ENCODE assay signal across 28 mouse cellular contexts in genomic region chr1:131489312-131489711, GRCm38 (mm10). TPM values are rescaled to one million over a fixed set of nuclear protein-coding genes. Genes with fewer than 3 reads are reported as not detected.
DNase-seq lines count a peak whose midpoint lies in the region; ATAC-seq and TF ChIP-seq lines count a peak whose summit lies in the region.
"Had no signal": no experiment of that assay in that cellular context is flagged by ENCODE, and none has a peak within 500 bp of the region (broad histone marks: within the 10 kb centered on the region; RNA-seq: fewer than 3 reads in every experiment).

No protein-coding gene starts in this region.

- no peaks in the 10 kb centered on the region for H3K36me3 ChIP-seq in heart, postnatal 0 days (replicated peaks; ENCODE audit: control insufficient read depth, insufficient read depth, low read length)
- H3K36me3 ChIP-seq in midbrain, embryonic 11.5 days (ENCODE audit: control insufficient read depth, insufficient read depth, low read length) = no peaks in the 10 kb centered on the region
- no peaks in the 10 kb centered on the region for H3K36me3 ChIP-seq in midbrain, embryonic 10.5 days
- H3K36me3 ChIP-seq: forebrain, embryonic 12.5 days; heart, embryonic 12.5 days; liver, embryonic 12.5 days; midbrain, embryonic 13.5 days; neural tube, embryonic 15.5 days; stomach, embryonic 15.5 days had no signal

- peaks cover 45% of the 10 kb centered on the region for H3K4me1 ChIP-seq in heart, postnatal 0 days (ENCODE audit: control insufficient read depth, insufficient read depth)
- H3K4me1 ChIP-seq in midbrain, embryonic 11.5 days (ENCODE audit: control insufficient read depth, insufficient read depth, low read length) = 0 out of 2 replicates have a peak, but pooled peaks cover 2% of the 10 kb centered on the region
- peaks cover 28% of the 10 kb centered on the region for H3K4me1 ChIP-seq in midbrain, embryonic 10.5 days

- no peak for TF ChIP-seq EP300 in heart, postnatal 0 days (IDR thresholded peaks at IDR 0.05; ENCODE audit: low read depth)

- H3K9ac ChIP-seq in heart, postnatal 0 days (replicated peaks; ENCODE audit: low read depth, low read length) = no peak overlapping the region
- no peak overlapping the region for H3K9ac ChIP-seq in midbrain, embryonic 11.5 days (ENCODE audit: low read length)
- H3K9ac ChIP-seq: forebrain, embryonic 12.5 days; heart, embryonic 12.5 days; liver, embryonic 12.5 days; liver, postnatal 0 days; midbrain, embryonic 13.5 days; neural tube, embryonic 15.5 days; stomach, embryonic 15.5 days had no signal

- intact Hi-C loops in heart, postnatal 36 days (cut with DNase I) = no loop called here

- peak; percentile 24 for DNase-seq in heart, postnatal 0 days (ENCODE audit: low spot score)
- no peak for DNase-seq in heart, postnatal 36 days
- DNase-seq in kidney, postnatal 25 days = peak; percentile 30 to 56
- DNase-seq in kidney, adult 18-20 months = no peak
- peak; percentile 31 for DNase-seq in midbrain, embryonic 11.5 days (ENCODE audit: low spot score, missing footprints)
- no peak for DNase-seq in midbrain, embryonic 10.5 days (ENCODE audit: low spot score)
- DNase-seq: adrenal gland, adult 2 months; adrenal gland, postnatal 36 days; B cell, adult 2 months; cerebellum, adult 18-20 months; cerebellum, postnatal 10 days; gastrocnemius, postnatal 14 days; heart, postnatal 14 days; liver, postnatal 0 days; lung, postnatal 36 days; retina, postnatal 1 day; right cerebral cortex, postnatal 14 days; thymus, postnatal 14 days had no signal

- H3K4me3 ChIP-seq in heart, postnatal 0 days (ENCODE audit: low read depth, low read length) = no peak overlapping the region
- H3K4me3 ChIP-seq in midbrain, embryonic 11.5 days (ENCODE audit: low read depth, low read length) = no peak overlapping the region
- no peak overlapping the region for H3K4me3 ChIP-seq in midbrain, embryonic 10.5 days
- H3K4me3 ChIP-seq: erythroblast, embryonic 14.5 days; forebrain, embryonic 12.5 days; heart, embryonic 12.5 days; liver, embryonic 12.5 days; midbrain, embryonic 13.5 days; neural tube, embryonic 15.5 days; stomach, embryonic 15.5 days had no signal

- 73% methylated on average over 3 of the region's 3 CpGs for WGBS in heart, postnatal 0 days
- 96% methylated on average over 3 of the region's 3 CpGs for WGBS in midbrain, embryonic 11.5 days
- 91% methylated on average over 3 of the region's 3 CpGs for WGBS in midbrain, embryonic 10.5 days

- no peaks in the 10 kb centered on the region for H3K27me3 ChIP-seq in heart, postnatal 0 days (ENCODE audit: control insufficient read depth, insufficient read depth, low read length)
- H3K27me3 ChIP-seq in midbrain, embryonic 11.5 days (ENCODE audit: control insufficient read depth, insufficient read depth, low read length) = no peaks in the 10 kb centered on the region
- H3K27me3 ChIP-seq in midbrain, embryonic 10.5 days (ENCODE audit: low read depth, poor library complexity, severe bottlenecking) = no peaks in the 10 kb centered on the region
- H3K27me3 ChIP-seq: forebrain, embryonic 12.5 days; heart, embryonic 12.5 days; liver, embryonic 12.5 days; midbrain, embryonic 13.5 days; neural tube, embryonic 15.5 days; stomach, embryonic 15.5 days had no signal

- no peaks in the 10 kb centered on the region for H3K9me3 ChIP-seq in heart, postnatal 0 days (replicated peaks; ENCODE audit: control insufficient read depth, low read length)
- H3K9me3 ChIP-seq in midbrain, embryonic 11.5 days (ENCODE audit: control insufficient read depth, low read length) = no peaks in the 10 kb centered on the region
- H3K9me3 ChIP-seq in midbrain, embryonic 10.5 days (replicated peaks) = no peaks in the 10 kb centered on the region
- H3K9me3 ChIP-seq: forebrain, embryonic 12.5 days; heart, embryonic 12.5 days; liver, embryonic 12.5 days; midbrain, embryonic 13.5 days; neural tube, embryonic 15.5 days; stomach, embryonic 15.5 days had no signal

- no peak for ATAC-seq in heart, postnatal 0 days (ENCODE audit: insufficient read depth, low read depth)
- ATAC-seq in midbrain, embryonic 11.5 days (ENCODE audit: low FRiP score) = no peak
- no peak for ATAC-seq in erythroid progenitor cell, adult 5-6 weeks (replicated peaks; ENCODE audit: low FRiP score, poor library complexity, severe bottlenecking)
- ATAC-seq: hindbrain, embryonic 16.5 days; liver, embryonic 12.5 days; liver, postnatal 0 days; midbrain, embryonic 13.5 days had no signal

- TF ChIP-seq CTCF in heart, postnatal 0 days (IDR thresholded peaks at IDR 0.05; ENCODE audit: low read depth) = no peak

- no peak overlapping the region for H3K4me2 ChIP-seq in heart, postnatal 0 days (ENCODE audit: low read depth, low read length)
- H3K4me2 ChIP-seq in midbrain, embryonic 11.5 days = no peak overlapping the region
- H3K4me2 ChIP-seq: forebrain, embryonic 12.5 days; heart, embryonic 12.5 days; liver, embryonic 12.5 days; midbrain, embryonic 13.5 days; neural tube, embryonic 15.5 days; stomach, embryonic 15.5 days had no signal

- H3K27ac ChIP-seq in heart, postnatal 0 days (ENCODE audit: low read depth) = no peak overlapping the region
- H3K27ac ChIP-seq in midbrain, embryonic 11.5 days (ENCODE audit: low read depth, low read length) = no peak overlapping the region
- H3K27ac ChIP-seq in midbrain, embryonic 10.5 days (replicated peaks) = no peak overlapping the region
- H3K27ac ChIP-seq: forebrain, embryonic 12.5 days; kidney, postnatal 0 days; liver, embryonic 12.5 days; midbrain, embryonic 13.5 days; neural tube, embryonic 15.5 days; stomach, embryonic 15.5 days had no signal

RNA-seq across cellular contexts. Expression of gene Srgap2, which starts 37.8 kb away (rescaled TPM):
- 18.1 and 29.7 TPM in 2 replicates for total RNA-seq in heart, postnatal 0 days (2014; rRNA removed; ENCODE audit: low replicate concordance)
- 5.9 and 6.4 TPM in 2 replicates for polyA plus RNA-seq in heart, postnatal 0 days (2015; fragmentation: Nextera tagmentation; extraction: Ambion mirVana)
- 10 to 100 TPM; 21.1 to 24.1 TPM for total RNA-seq in heart, postnatal 36 days (2021)
- 16.4 and 19.3 TPM in 2 replicates for polyA plus RNA-seq in midbrain, embryonic 11.5 days (2014; fragmentation: Nextera tagmentation; extraction: Ambion mirVana)
- polyA plus RNA-seq in midbrain, embryonic 10.5 days (2016; fragmentation: Nextera tagmentation; extraction: Ambion mirVana) = 16.9 and 18.7 TPM in 2 replicates
- total RNA-seq in erythroid progenitor cell, adult 5-6 weeks (2015; ENCODE audit: low replicate concordance) = 20.1 and 31.4 TPM in 2 replicates
- total RNA-seq in erythroid progenitor cell, adult 5-6 weeks (2017; ENCODE audit: low replicate concordance) = 22.8 and 31.3 TPM in 2 replicates

RNA-seq across cellular contexts. Expression of gene Fam72a, which starts 38.4 kb away (rescaled TPM):
- total RNA-seq in heart, postnatal 0 days (2014; rRNA removed; ENCODE audit: low replicate concordance) = not detected in 2 replicates
- polyA plus RNA-seq in heart, postnatal 0 days (2015; fragmentation: Nextera tagmentation; extraction: Ambion mirVana) = 1.1 and 1.6 TPM in 2 replicates
- under 1 TPM; 0.81 to 1.00 TPM for total RNA-seq in heart, postnatal 36 days (2021)
- 4.5 and 4.7 TPM in 2 replicates for polyA plus RNA-seq in midbrain, embryonic 11.5 days (2014; fragmentation: Nextera tagmentation; extraction: Ambion mirVana)
- polyA plus RNA-seq in midbrain, embryonic 10.5 days (2016; fragmentation: Nextera tagmentation; extraction: Ambion mirVana) = 4.4 and 5.7 TPM in 2 replicates
- 1.1 TPM in 1 of 2 replicates, not detected in the other for total RNA-seq in erythroid progenitor cell, adult 5-6 weeks (2015; ENCODE audit: low replicate concordance)
- total RNA-seq in erythroid progenitor cell, adult 5-6 weeks (2017; ENCODE audit: low replicate concordance) = 1.3 TPM in 1 of 2 replicates, not detected in the other

Comparison
In these comparisons a context has a peak if more than half of its experiments do, and no peak if none do; other contexts are left out.
1. DNase-seq: peak in heart, postnatal 0 days (single experiment), kidney, postnatal 25 days (2 of 2) and midbrain, embryonic 11.5 days (single experiment); none in heart, postnatal 36 days (0 of 2), kidney, adult 18-20 months (single experiment) and midbrain, embryonic 10.5 days (single experiment).